Mouse (Mus musculus) large intestine, adult 2 months (tissue): ENCODE results near the gene Rccd1. TPM values are rescaled to one million over a fixed set of nuclear protein-coding genes. Genes with fewer than 3 reads are reported as not detected.
A peak's percentile ranks its signal among the peaks of the same experiment; 100 is the strongest.

Experiments
- DNase-seq: peaks from one replicate; pipeline ENCODE4 v3.0.0-alpha.2; 2012; ENCODE audit warnings: low read depth, low spot score
- WGBS: fragments of 180-500 bp; shearing (Covaris S2); methylation state at CpG from one replicate; pipeline ENCODE4 v1.1.7; 2018; 5-methylcytosine and 5-hydroxymethylcytosine counted together
- polyA plus RNA-seq: library from polyadenylated mRNA; depleted of rRNA; stranded (reverse); fragments of >200 nt; gene quantifications from 2 replicates; pipeline ENCODE4 v1.2.3, GENCODE M21; 2012; rRNA removed

The Rccd1 gene
- polyA plus RNA-seq = 7.8 and 8.9 TPM in 2 replicates

- DNase-seq = peak; percentile 97
- 1% methylated on average over 38 of the region's 38 CpGs for WGBS
Measured at GRCm38 (mm10) chr7:80324043-80324815, at the start of gene Rccd1. TSS of gene Rccd1 (minus strand) at chr7:80324454.

- 77% methylated on average over 12 of the region's 12 CpGs for WGBS
- no peak for DNase-seq
Measured at GRCm38 (mm10) chr7:80373850-80374249, 49.6 kb upstream of the Rccd1 start.

GRCm38 (mm10) chr7:80373352-80373751 is 49.1 kb upstream of the Rccd1 start:
- DNase-seq = no peak
- 74% methylated on average over 4 of the region's 4 CpGs for WGBS

GRCm38 (mm10) chr7:80372667-80373066 is 48.4 kb upstream of the Rccd1 start:
- no peak for DNase-seq
- WGBS = 71% methylated on average over 2 of the region's 2 CpGs

- 87% methylated on average over 3 of the region's 3 CpGs for WGBS
- no peak for DNase-seq
Measured at GRCm38 (mm10) chr7:80372166-80372565, 47.9 kb upstream of the Rccd1 start.

GRCm38 (mm10) chr7:80371041-80371751 is 46.9 kb upstream of the Rccd1 start, which contains the start of gene Man2a2:
TSS of gene Man2a2 (minus strand) at chr7:80371375.
- DNase-seq = no peak

GRCm38 (mm10) chr7:80370649-80371040 is 46.4 kb upstream of the Rccd1 start:
- no peak for DNase-seq
- WGBS = 0% methylated on average over 28 of the region's 31 CpGs

More at GRCm38 (mm10) chr7:80371041-80371751, 46.9 kb upstream of the Rccd1 start, which contains the start of gene Man2a2:
- WGBS = under 1% methylated on average over 86 of the region's 86 CpGs

GRCm38 (mm10) chr7:80369967-80370431 is 45.7 kb upstream of the Rccd1 start:
- DNase-seq = no peak
- 44% methylated on average over 4 of the region's 4 CpGs for WGBS

GRCm38 (mm10) chr7:80369461-80369860 is 45.2 kb upstream of the Rccd1 start:
- WGBS = 70% methylated on average over 5 of the region's 5 CpGs
- DNase-seq = no peak

GRCm38 (mm10) chr7:80368635-80369421 is 44.6 kb upstream of the Rccd1 start:
- WGBS = 75% methylated on average over 20 of the region's 20 CpGs
- DNase-seq = no peak

GRCm38 (mm10) chr7:80368009-80368408 is 43.8 kb upstream of the Rccd1 start:
- 86% methylated on average over 9 of the region's 9 CpGs for WGBS
- DNase-seq = no peak

- 98% methylated on average over 7 of the region's 7 CpGs for WGBS
- no peak for DNase-seq
Measured at GRCm38 (mm10) chr7:80367232-80367631, 43.0 kb upstream of the Rccd1 start.

- 78% methylated on average over 2 of the region's 2 CpGs for WGBS
- DNase-seq = no peak
Measured at GRCm38 (mm10) chr7:80365759-80366158, 41.5 kb upstream of the Rccd1 start.

GRCm38 (mm10) chr7:80360435-80360834 is 36.2 kb upstream of the Rccd1 start:
- 18% methylated on average over 3 of the region's 3 CpGs for WGBS
- no peak for DNase-seq

GRCm38 (mm10) chr7:80358039-80358438 is 33.8 kb upstream of the Rccd1 start:
- DNase-seq = no peak
- WGBS = 76% methylated on average over 4 of the region's 4 CpGs

- no peak for DNase-seq
- WGBS = 67% methylated on average over 8 of the region's 8 CpGs
Measured at GRCm38 (mm10) chr7:80357156-80357555, 32.9 kb upstream of the Rccd1 start.

GRCm38 (mm10) chr7:80356351-80356750 is 32.1 kb upstream of the Rccd1 start:
- 86% methylated on average over 13 of the region's 13 CpGs for WGBS
- DNase-seq = no peak

GRCm38 (mm10) chr7:80352920-80353319 is 28.7 kb upstream of the Rccd1 start:
- WGBS = 91% methylated on average over 8 of the region's 8 CpGs
- DNase-seq = no peak

GRCm38 (mm10) chr7:80350808-80351207 is 26.6 kb upstream of the Rccd1 start:
- no peak for DNase-seq
- 73% methylated on average over 2 of the region's 2 CpGs for WGBS
